8 mouse cellular contexts compared by ENCODE assay signal in the genomic region with DNA sequence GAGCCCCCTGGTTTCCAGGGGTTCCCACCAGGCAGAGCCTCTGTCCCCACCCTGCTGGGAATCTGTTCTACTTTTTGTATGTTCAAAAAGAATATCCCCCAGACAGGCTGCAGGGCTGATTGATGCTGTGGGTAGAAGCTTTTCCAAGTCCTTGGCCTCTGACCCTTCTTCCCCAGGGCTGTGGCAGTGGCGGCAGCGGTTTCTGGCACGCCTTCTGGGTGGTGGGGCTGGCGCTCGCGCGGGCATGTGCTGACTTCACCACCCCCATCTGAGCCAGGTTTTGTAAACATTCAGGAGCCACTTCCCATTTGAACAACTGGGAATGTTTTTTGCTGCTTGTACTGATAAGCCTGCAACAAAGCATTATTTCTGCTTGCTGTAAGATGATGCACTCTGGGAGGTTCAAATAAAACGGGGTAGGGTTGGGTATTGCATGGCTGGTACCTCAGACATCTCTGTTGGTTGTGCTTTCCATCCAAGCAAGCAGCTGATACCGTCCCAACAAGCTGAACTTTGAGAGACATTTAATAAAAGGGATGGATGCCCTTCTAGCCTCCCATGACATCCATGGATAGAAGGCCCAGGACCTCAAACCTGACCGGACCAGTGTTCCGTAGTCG. TPM values are rescaled to one million over a fixed set of nuclear protein-coding genes. Genes with fewer than 3 reads are reported as not detected.
DNase-seq lines count a peak whose midpoint lies in the region; ATAC-seq and TF ChIP-seq lines count a peak whose summit lies in the region.

No protein-coding gene starts in this region.

- 0 out of 2 replicates have a peak, but pooled peaks cover 4% of the 10 kb centered on the region for H3K4me1 ChIP-seq in kidney, postnatal 0 days (replicated peaks; ENCODE audit: insufficient read depth, low read length)
- H3K4me1 ChIP-seq in embryonic facial prominence, embryonic 15.5 days, result peaks cover 49% of the 10 kb centered on the region
- peaks cover 18% of the 10 kb centered on the region for H3K4me1 ChIP-seq in intestine, embryonic 15.5 days (replicated peaks)
- peaks cover 40% of the 10 kb centered on the region for H3K4me1 ChIP-seq in midbrain, embryonic 10.5 days

- H3K36me3 ChIP-seq in kidney, postnatal 0 days (ENCODE audit: insufficient read depth, low read length), result peaks cover 15% of the 10 kb centered on the region
- no peaks in the 10 kb centered on the region; the same call in 1 of the 2 replicates for H3K36me3 ChIP-seq in embryonic facial prominence, embryonic 15.5 days
- H3K36me3 ChIP-seq in intestine, embryonic 15.5 days, result 0 out of 2 replicates have a peak, but pooled peaks cover 4% of the 10 kb centered on the region
- H3K36me3 ChIP-seq in midbrain, embryonic 10.5 days, result peaks cover 14% of the 10 kb centered on the region

- H3K4me3 ChIP-seq in kidney, postnatal 0 days (replicated peaks; ENCODE audit: low read depth, low read length), result no peak overlapping the region
- 0 out of 2 replicates have a peak overlapping the region, but pooled peaks have one; percentile 2 for H3K4me3 ChIP-seq in embryonic facial prominence, embryonic 15.5 days (replicated peaks)
- no peak overlapping the region for H3K4me3 ChIP-seq in intestine, embryonic 15.5 days (replicated peaks)
- peak overlapping the region; percentile 31 for H3K4me3 ChIP-seq in midbrain, embryonic 10.5 days

- no peak for TF ChIP-seq CTCF in kidney, postnatal 0 days (IDR thresholded peaks at IDR 0.05; ENCODE audit: low read depth)

- DNase-seq in kidney, postnatal 0 days (ENCODE audit: low spot score), result no peak
- no peak for DNase-seq in kidney, adult 9 months
- peak; percentile 31 for DNase-seq in midbrain, embryonic 10.5 days (ENCODE audit: low spot score)
- no peak for DNase-seq in layer of hippocampus, postnatal 14 days (ENCODE audit: low spot score in 2 of 2)
- DNase-seq in right cerebral cortex, postnatal 4 days, result no peak
- DNase-seq in left cerebral cortex, postnatal 14 days (ENCODE audit: low spot score in 2 of 2), result no peak

- 24% methylated on average over 12 of the region's 12 CpGs for WGBS in kidney, postnatal 0 days
- WGBS in embryonic facial prominence, embryonic 15.5 days, result 7% methylated on average over 12 of the region's 12 CpGs
- 12% methylated on average over 12 of the region's 12 CpGs for WGBS in intestine, embryonic 15.5 days
- WGBS in midbrain, embryonic 10.5 days, result 4% methylated on average over 12 of the region's 12 CpGs

- intact Hi-C loops in left cerebral cortex, postnatal 14 days (cut with DNase I), result no loop called here

- H3K9ac ChIP-seq in kidney, postnatal 0 days (ENCODE audit: low read depth, low read length), result no peak overlapping the region
- H3K9ac ChIP-seq in embryonic facial prominence, embryonic 15.5 days, result no peak overlapping the region; the same call in 1 of the 2 replicates
- H3K9ac ChIP-seq in intestine, embryonic 15.5 days, result peak overlapping the region; percentile 26; the same call in 1 of the 2 replicates

- H3K27ac ChIP-seq in kidney, postnatal 0 days, result no peak overlapping the region
- H3K27ac ChIP-seq in embryonic facial prominence, embryonic 15.5 days (replicated peaks), result peak overlapping the region; percentile 72
- peak overlapping the region; percentile 36; the same call in 1 of the 2 replicates for H3K27ac ChIP-seq in intestine, embryonic 15.5 days
- peak overlapping the region; percentile 58 for H3K27ac ChIP-seq in midbrain, embryonic 10.5 days (replicated peaks)

- ATAC-seq in kidney, postnatal 0 days (replicated peaks; ENCODE audit: low FRiP score, low read depth), result no peak
- ATAC-seq in embryonic facial prominence, embryonic 15.5 days (ENCODE audit: insufficient number of reproducible peaks, low FRiP score, low TSS enrichment, low read depth), result no peak; the same call in 1 of the 2 replicates
- peak; percentile 41 for ATAC-seq in intestine, embryonic 15.5 days

- H3K9me3 ChIP-seq in kidney, postnatal 0 days (replicated peaks; ENCODE audit: low read length), result no peaks in the 10 kb centered on the region
- H3K9me3 ChIP-seq in embryonic facial prominence, embryonic 15.5 days (replicated peaks), result no peaks in the 10 kb centered on the region
- H3K9me3 ChIP-seq in intestine, embryonic 15.5 days, result no peaks in the 10 kb centered on the region
- H3K9me3 ChIP-seq in midbrain, embryonic 10.5 days (replicated peaks), result no peaks in the 10 kb centered on the region

- H3K4me2 ChIP-seq in kidney, postnatal 0 days (ENCODE audit: low read length), result 0 out of 2 replicates have a peak overlapping the region, but pooled peaks have one; percentile 15
- peak overlapping the region; percentile 37 for H3K4me2 ChIP-seq in embryonic facial prominence, embryonic 15.5 days (replicated peaks)
- H3K4me2 ChIP-seq in intestine, embryonic 15.5 days (replicated peaks), result peak overlapping the region; percentile 44

- no peaks in the 10 kb centered on the region for H3K27me3 ChIP-seq in kidney, postnatal 0 days (ENCODE audit: insufficient read depth, low read length)
- H3K27me3 ChIP-seq in embryonic facial prominence, embryonic 15.5 days, result no peaks in the 10 kb centered on the region
- H3K27me3 ChIP-seq in intestine, embryonic 15.5 days (replicated peaks), result no peaks in the 10 kb centered on the region
- peaks cover 75% of the 10 kb centered on the region for H3K27me3 ChIP-seq in midbrain, embryonic 10.5 days (ENCODE audit: low read depth, poor library complexity, severe bottlenecking)

RNA-seq across cellular contexts. Expression of a gene that starts 32.8 kb away (rescaled TPM):
- 107 and 123 TPM in 2 replicates for polyA plus RNA-seq in kidney, postnatal 0 days (2015; fragmentation: Nextera tagmentation; extraction: Ambion mirVana)
- polyA plus RNA-seq in embryonic facial prominence, embryonic 15.5 days (2015; fragmentation: Nextera tagmentation; extraction: Ambion mirVana), result 109 and 116 TPM in 2 replicates
- 89.5 and 97.1 TPM in 2 replicates for polyA plus RNA-seq in intestine, embryonic 15.5 days (2015; fragmentation: Nextera tagmentation; extraction: Ambion mirVana)
- 62.0 and 66.0 TPM in 2 replicates for polyA plus RNA-seq in midbrain, embryonic 10.5 days (2016; fragmentation: Nextera tagmentation; extraction: Ambion mirVana)
- total RNA-seq in layer of hippocampus, postnatal 14 days (2021), result 10 to 100 TPM; 57.1 to 66.8 TPM
- total RNA-seq in left cerebral cortex, postnatal 14 days (2021), result 10 to 100 TPM; 74.2 to 80.8 TPM

RNA-seq across cellular contexts. Expression of a gene that starts 33.3 kb away (rescaled TPM):
- 29.8 and 30.6 TPM in 2 replicates for polyA plus RNA-seq in kidney, postnatal 0 days (2015; fragmentation: Nextera tagmentation; extraction: Ambion mirVana)
- 17.0 and 18.2 TPM in 2 replicates for polyA plus RNA-seq in embryonic facial prominence, embryonic 15.5 days (2015; fragmentation: Nextera tagmentation; extraction: Ambion mirVana)
- polyA plus RNA-seq in intestine, embryonic 15.5 days (2015; fragmentation: Nextera tagmentation; extraction: Ambion mirVana), result 25.4 and 25.8 TPM in 2 replicates
- 30.6 and 30.7 TPM in 2 replicates for polyA plus RNA-seq in midbrain, embryonic 10.5 days (2016; fragmentation: Nextera tagmentation; extraction: Ambion mirVana)
- 10 to 100 TPM; 19.5 to 22.1 TPM for total RNA-seq in layer of hippocampus, postnatal 14 days (2021)
- total RNA-seq in left cerebral cortex, postnatal 14 days (2021), result 10 to 100 TPM; 18.9 to 25.2 TPM

RNA-seq across cellular contexts. Expression of a gene that starts 39.1 kb away (rescaled TPM):
- polyA plus RNA-seq in kidney, postnatal 0 days (2015; fragmentation: Nextera tagmentation; extraction: Ambion mirVana), result 12.9 and 16.1 TPM in 2 replicates
- polyA plus RNA-seq in embryonic facial prominence, embryonic 15.5 days (2015; fragmentation: Nextera tagmentation; extraction: Ambion mirVana), result 15.1 and 18.7 TPM in 2 replicates
- polyA plus RNA-seq in intestine, embryonic 15.5 days (2015; fragmentation: Nextera tagmentation; extraction: Ambion mirVana), result 13.8 and 14.0 TPM in 2 replicates
- polyA plus RNA-seq in midbrain, embryonic 10.5 days (2016; fragmentation: Nextera tagmentation; extraction: Ambion mirVana), result 13.3 and 16.0 TPM in 2 replicates
- total RNA-seq in layer of hippocampus, postnatal 14 days (2021), result 1 to 10 TPM; 6.1 to 7.5 TPM
- total RNA-seq in left cerebral cortex, postnatal 14 days (2021), result 1 to 10 TPM; 5.4 to 6.3 TPM

RNA-seq across cellular contexts. Expression of a gene that starts 39.3 kb away (rescaled TPM):
- 2.2 and 3.0 TPM in 2 replicates for polyA plus RNA-seq in kidney, postnatal 0 days (2015; fragmentation: Nextera tagmentation; extraction: Ambion mirVana)
- polyA plus RNA-seq in embryonic facial prominence, embryonic 15.5 days (2015; fragmentation: Nextera tagmentation; extraction: Ambion mirVana), result 3.5 and 4.5 TPM in 2 replicates
- polyA plus RNA-seq in intestine, embryonic 15.5 days (2015; fragmentation: Nextera tagmentation; extraction: Ambion mirVana), result 3.2 and 3.4 TPM in 2 replicates
- 2.1 and 2.4 TPM in 2 replicates for polyA plus RNA-seq in midbrain, embryonic 10.5 days (2016; fragmentation: Nextera tagmentation; extraction: Ambion mirVana)
- 1 to 10 TPM; 8.6 TPM for total RNA-seq in layer of hippocampus, postnatal 14 days (2021)
- 1 to 10 TPM; 6.7 to 8.8 TPM for total RNA-seq in left cerebral cortex, postnatal 14 days (2021)

Comparison
In these comparisons a context has a peak if more than half of its experiments do, and no peak if none do; other contexts are left out.
1. H3K4me3 ChIP-seq: peak in embryonic facial prominence, embryonic 15.5 days (single experiment) and midbrain, embryonic 10.5 days (single experiment); none in kidney, postnatal 0 days (single experiment) and intestine, embryonic 15.5 days (single experiment).
2. Peak in every context shown above with its lines, with median percentiles within 50 percentile points of each other: H3K4me2 ChIP-seq.